Mouse (Mus musculus): ENCODE measurements around the gene Usp33. TPM values are rescaled to one million over a fixed set of nuclear protein-coding genes. Genes with fewer than 3 reads are reported as not detected.

The Usp33 gene
- total and polyA plus RNA-seq, 2 experiments from 2014 or later: 70.7 to 83.3 TPM

DNA sequence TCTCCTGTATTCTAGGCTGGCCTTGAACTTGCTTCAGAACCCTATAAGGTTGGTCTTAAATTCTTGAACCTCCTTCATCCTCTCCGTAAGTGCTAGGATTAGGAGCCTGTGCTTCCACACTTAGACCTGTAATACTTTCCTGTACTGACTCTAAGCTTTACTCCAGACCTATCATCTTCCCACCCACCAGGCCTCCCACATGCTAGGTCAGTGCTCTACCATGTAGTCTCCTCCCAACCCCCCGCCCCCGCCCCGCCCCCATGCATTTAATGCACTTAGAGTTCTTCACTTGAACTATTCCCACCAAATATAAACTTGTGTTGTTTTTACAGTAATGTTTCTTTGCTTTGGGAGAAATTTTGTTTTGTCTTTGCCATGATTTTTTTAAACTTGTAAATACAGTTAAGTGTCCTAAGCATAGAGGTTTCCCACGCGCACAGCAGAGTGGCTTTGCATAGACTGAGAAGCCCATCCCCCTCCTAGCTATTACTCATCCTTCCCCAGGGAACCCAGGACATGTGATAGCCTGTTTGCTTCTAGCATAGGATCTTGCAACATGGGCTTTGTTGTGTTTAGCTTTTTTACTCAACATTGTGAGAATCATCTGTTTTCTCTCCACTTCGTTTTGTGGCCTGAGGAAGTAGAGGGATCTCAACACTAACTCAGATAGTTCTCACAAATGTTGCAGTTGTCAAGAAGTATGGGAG lies 55.8 kb downstream of the Usp33 start:
- 83% methylated on average over 7 of the region's 7 CpGs for WGBS
- ATAC-seq (ENCODE audit: low FRiP score): no peak

DNA sequence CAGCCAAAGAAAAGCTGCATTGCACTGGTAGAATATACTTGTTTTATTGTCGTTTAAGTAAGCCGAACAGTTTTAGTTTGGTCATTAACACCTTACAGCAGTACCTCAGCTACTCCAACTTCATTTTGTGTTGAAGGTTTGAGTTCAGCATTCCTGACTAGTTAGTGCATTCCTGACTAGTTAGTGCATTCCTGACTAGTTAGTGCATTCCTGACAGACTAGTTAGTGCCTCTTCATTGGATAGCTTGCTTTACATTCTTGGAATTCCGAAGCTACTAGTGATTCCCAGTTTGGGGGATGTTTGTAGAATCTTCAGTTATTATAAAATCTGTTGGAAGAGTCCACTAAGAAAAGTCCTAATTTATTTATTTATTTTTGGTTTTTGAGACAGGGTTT lies 56.4 kb downstream of the Usp33 start:
- no peaks in the 10 kb centered on the region for H3K9me3 ChIP-seq (ENCODE audit: low read length)
- no peak for DNase-seq (ENCODE audit: low spot score)
- H3K36me3 ChIP-seq (ENCODE audit: insufficient read depth, low read length): no peaks in the 10 kb centered on the region
- ATAC-seq (ENCODE audit: low FRiP score): no peak
- no peak overlapping the region for H3K4me2 ChIP-seq (ENCODE audit: low read depth, low read length, poor library complexity, severe bottlenecking)
- TF ChIP-seq CTCF (IDR thresholded peaks at IDR 0.05): no peak
- H3K4me3 ChIP-seq (ENCODE audit: low read depth, low read length): no peak overlapping the region
- H3K9ac ChIP-seq (replicated peaks; ENCODE audit: low read length, poor library complexity, severe bottlenecking): no peak overlapping the region
- H3K4me1 ChIP-seq (ENCODE audit: insufficient read depth, low read length): peaks cover 2% of the 10 kb centered on the region; the same call in 1 of the 2 replicates
- WGBS: 98% methylated on average over 3 of the region's 3 CpGs
- no peaks in the 10 kb centered on the region for H3K27me3 ChIP-seq (ENCODE audit: insufficient read depth, low read length)
- no peak overlapping the region for H3K27ac ChIP-seq (ENCODE audit: low read depth, low read length)

More for the DNA sequence above, 55.8 kb downstream of the Usp33 start:
- no peaks in the 10 kb centered on the region for H3K36me3 ChIP-seq (ENCODE audit: insufficient read depth, low read length)
- no peaks in the 10 kb centered on the region for H3K9me3 ChIP-seq (ENCODE audit: low read length)
- no peak overlapping the region for H3K27ac ChIP-seq (ENCODE audit: low read depth, low read length)
- H3K27me3 ChIP-seq (ENCODE audit: insufficient read depth, low read length): no peaks in the 10 kb centered on the region
- no peak overlapping the region for H3K4me3 ChIP-seq (ENCODE audit: low read depth, low read length)
- no peak overlapping the region for H3K4me2 ChIP-seq (ENCODE audit: low read depth, low read length, poor library complexity, severe bottlenecking)
- H3K9ac ChIP-seq (replicated peaks; ENCODE audit: low read length, poor library complexity, severe bottlenecking): no peak overlapping the region
- no peak for TF ChIP-seq CTCF (IDR thresholded peaks at IDR 0.05)
- DNase-seq (ENCODE audit: low spot score): peak; percentile 44
- H3K4me1 ChIP-seq (ENCODE audit: insufficient read depth, low read length): peaks cover 7% of the 10 kb centered on the region; the same call in 1 of the 2 replicates

GRCm38 (mm10) chr3:152403827-152404226 lies 57.5 kb downstream of the Usp33 start:
- H3K4me3 ChIP-seq (ENCODE audit: low read depth, low read length): no peak overlapping the region
- DNase-seq (ENCODE audit: low spot score) (no peak), ATAC-seq (ENCODE audit: low FRiP score) (no peak)
- 67% methylated on average over 2 of the region's 2 CpGs for WGBS
- H3K27ac ChIP-seq (ENCODE audit: low read depth, low read length): no peak overlapping the region
- no peaks in the 10 kb centered on the region for H3K4me1 ChIP-seq (ENCODE audit: insufficient read depth, low read length)
- no peak overlapping the region for H3K4me2 ChIP-seq (ENCODE audit: low read depth, low read length, poor library complexity, severe bottlenecking)
- no peaks in the 10 kb centered on the region for H3K9me3 ChIP-seq (ENCODE audit: low read length)
- no peaks in the 10 kb centered on the region for H3K27me3 ChIP-seq (ENCODE audit: insufficient read depth, low read length)
- no peak for TF ChIP-seq CTCF (IDR thresholded peaks at IDR 0.05)
- H3K9ac ChIP-seq (replicated peaks; ENCODE audit: low read length, poor library complexity, severe bottlenecking): no peak overlapping the region
- H3K36me3 ChIP-seq (ENCODE audit: insufficient read depth, low read length): no peaks in the 10 kb centered on the region

DNA sequence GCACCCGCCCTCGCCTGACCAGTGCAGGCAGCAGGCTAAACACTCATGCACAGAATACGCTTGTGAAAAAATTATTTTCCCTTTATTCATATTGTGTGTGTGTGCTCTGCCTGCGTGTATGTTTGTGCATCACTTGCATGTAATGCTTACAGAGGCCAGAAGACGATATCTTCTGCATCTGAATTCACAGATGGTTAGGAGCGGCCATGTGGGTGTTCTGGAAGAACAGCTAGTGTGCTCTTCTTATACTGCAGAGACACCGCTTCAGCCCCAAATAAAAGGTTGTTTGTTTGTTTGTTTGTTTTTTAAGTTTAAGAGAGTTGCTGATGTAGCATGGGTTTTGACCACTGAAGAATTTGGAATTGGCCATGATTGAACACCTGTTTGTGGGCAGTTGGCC lies 59.1 kb downstream of the Usp33 start:
- Histone ChIP-seq H3K27ac (ENCODE audit: low read depth, low read length) (no peak overlapping the region), H3K9ac (replicated peaks; ENCODE audit: low read length, poor library complexity, severe bottlenecking) (no peak overlapping the region), H3K27me3 (ENCODE audit: insufficient read depth, low read length) (no peaks in the 10 kb centered on the region), H3K4me2 (ENCODE audit: low read depth, low read length, poor library complexity, severe bottlenecking) (no peak overlapping the region), H3K4me1 (ENCODE audit: insufficient read depth, low read length) (no peaks in the 10 kb centered on the region), H3K9me3 (ENCODE audit: low read length) (no peaks in the 10 kb centered on the region), H3K4me3 (ENCODE audit: low read depth, low read length) (no peak overlapping the region), H3K36me3 (ENCODE audit: insufficient read depth, low read length) (no peaks in the 10 kb centered on the region)
- ATAC-seq (ENCODE audit: low FRiP score) (no peak), DNase-seq (ENCODE audit: low spot score) (no peak)
- TF ChIP-seq CTCF (IDR thresholded peaks at IDR 0.05): no peak
- 93% methylated on average over 7 of the region's 7 CpGs for WGBS

GRCm38 (mm10) chr3:152405978-152406640 lies 59.8 kb downstream of the Usp33 start:
- H3K27me3 ChIP-seq (ENCODE audit: insufficient read depth, low read length): no peaks in the 10 kb centered on the region
- H3K4me2 ChIP-seq (ENCODE audit: low read depth, low read length, poor library complexity, severe bottlenecking): no peak overlapping the region
- H3K27ac ChIP-seq (ENCODE audit: low read depth, low read length): no peak overlapping the region
- no peak overlapping the region for H3K4me3 ChIP-seq (ENCODE audit: low read depth, low read length)
- TF ChIP-seq CTCF (IDR thresholded peaks at IDR 0.05): no peak
- no peaks in the 10 kb centered on the region for H3K4me1 ChIP-seq (ENCODE audit: insufficient read depth, low read length)
- ATAC-seq (ENCODE audit: low FRiP score): no peak
- WGBS: 86% methylated on average over 4 of the region's 4 CpGs
- H3K9me3 ChIP-seq (ENCODE audit: low read length): no peaks in the 10 kb centered on the region
- DNase-seq (ENCODE audit: low spot score): no peak
- no peak overlapping the region for H3K9ac ChIP-seq (replicated peaks; ENCODE audit: low read length, poor library complexity, severe bottlenecking)
- no peaks in the 10 kb centered on the region for H3K36me3 ChIP-seq (ENCODE audit: insufficient read depth, low read length)

GRCm38 (mm10) chr3:152410980-152411551 lies 64.8 kb downstream of the Usp33 start:
- Histone ChIP-seq H3K4me2 (ENCODE audit: low read depth, low read length, poor library complexity, severe bottlenecking) (no peak overlapping the region), H3K4me3 (ENCODE audit: low read depth, low read length) (no peak overlapping the region), H3K9ac (replicated peaks; ENCODE audit: low read length, poor library complexity, severe bottlenecking) (no peak overlapping the region), H3K27me3 (ENCODE audit: insufficient read depth, low read length) (no peaks in the 10 kb centered on the region), H3K27ac (ENCODE audit: low read depth, low read length) (no peak overlapping the region), H3K9me3 (ENCODE audit: low read length) (no peaks in the 10 kb centered on the region), H3K36me3 (ENCODE audit: insufficient read depth, low read length) (no peaks in the 10 kb centered on the region), H3K4me1 (ENCODE audit: insufficient read depth, low read length) (no peaks in the 10 kb centered on the region)
- WGBS: 91% methylated on average over 7 of the region's 7 CpGs
- TF ChIP-seq CTCF (IDR thresholded peaks at IDR 0.05): no peak
- ATAC-seq (ENCODE audit: low FRiP score) (no peak), DNase-seq (ENCODE audit: low spot score) (no peak)
